Mouse (Mus musculus): Measurements from ENCODE around the gene Gm10134.

- TF ChIP-seq EP300 (IDR thresholded peaks at IDR 0.05; ENCODE audit: low read depth) (no peak), CTCF (IDR thresholded peaks at IDR 0.05; ENCODE audit: low read depth) (no peak)
These were observed 11.4 kb upstream of the Gm10134 start for GRCm38 (mm10) chr2:28494521-28494920.
